Mouse (Mus musculus): ENCODE data around the gene Il18rap.
"Not testable (repeated sequence)": the region's sequence is repeated elsewhere in the genome, so short reads cannot be mapped to it uniquely, and the experiment has no call there.

Gene Il18rap

GRCm38 (mm10) chr1:40544650-40545049 is 29.5 kb downstream of the Il18rap start:
- DNase-seq (ENCODE audit: inconsistent ontology term): peak; percentile 47

- DNase-seq (ENCODE audit: inconsistent ontology term): no peak
Observed at GRCm38 (mm10) chr1:40546645-40547044, 31.5 kb downstream of the Il18rap start.

- DNase-seq (ENCODE audit: inconsistent ontology term): no peak
Observed at GRCm38 (mm10) chr1:40547064-40547572, 32.0 kb downstream of the Il18rap start.

- no peak for DNase-seq (ENCODE audit: inconsistent ontology term)
Observed at GRCm38 (mm10) chr1:40547762-40548161, 32.6 kb downstream of the Il18rap start.

GRCm38 (mm10) chr1:40569374-40569773 is 54.2 kb downstream of the Il18rap start:
- no peak for DNase-seq (ENCODE audit: inconsistent ontology term)

- peak; percentile 4 for DNase-seq (ENCODE audit: inconsistent ontology term)
Observed at GRCm38 (mm10) chr1:40579784-40580183, 64.6 kb downstream of the Il18rap start, which contains the start of gene Slc9a4. Gene Slc9a4, plus strand, starts transcription at chr1:40580081.

- DNase-seq (ENCODE audit: inconsistent ontology term): no peak
Observed at GRCm38 (mm10) chr1:40580269-40580668, 65.1 kb downstream of the Il18rap start.

GRCm38 (mm10) chr1:40586776-40587175 is 71.6 kb downstream of the Il18rap start:
- DNase-seq (ENCODE audit: inconsistent ontology term): peak; percentile 1

GRCm38 (mm10) chr1:40590931-40591330 is 75.8 kb downstream of the Il18rap start:
- DNase-seq (ENCODE audit: inconsistent ontology term): no peak

- no peak for DNase-seq (ENCODE audit: inconsistent ontology term)
Observed at GRCm38 (mm10) chr1:40597822-40598221, 82.7 kb downstream of the Il18rap start.

- not testable (repeated sequence) for DNase-seq (ENCODE audit: inconsistent ontology term)
Observed at GRCm38 (mm10) chr1:40599661-40600060, 84.5 kb downstream of the Il18rap start.

- no peak for DNase-seq (ENCODE audit: inconsistent ontology term)
Observed at GRCm38 (mm10) chr1:40600394-40601327, 85.5 kb downstream of the Il18rap start.
